Mouse (Mus musculus): ENCODE data around the gene Alpl. TPM values are rescaled to one million over a fixed set of nuclear protein-coding genes. Genes with fewer than 3 reads are reported as not detected.

The Alpl gene
- polyA plus RNA-seq, 1 experiment = 0.07 TPM

- Histone ChIP-seq H3K79me2 (ENCODE audit: control insufficient read depth, insufficient read depth) (no peaks in the 10 kb centered on the region), H3ac (ENCODE audit: control insufficient read depth, insufficient read length) (no peak overlapping the region), H3K36me3 (ENCODE audit: control insufficient read depth, insufficient read depth) (no peaks in the 10 kb centered on the region), H3K27me3 (ENCODE audit: control insufficient read depth, insufficient read depth, insufficient read length) (peaks cover 9% of the 10 kb centered on the region), H3K4me3 (no peak overlapping the region), H3K4me2 (ENCODE audit: low read depth) (no peak overlapping the region)
- TF ChIP-seq POLR2AphosphoS2 (IDR thresholded peaks at IDR 0.05; ENCODE audit: insufficient read length, low read depth) = no peak
- TF ChIP-seq CEBPB (IDR thresholded peaks at IDR 0.05; ENCODE audit: insufficient read depth, poor library complexity, severe bottlenecking) = no peak
- TF ChIP-seq MAX (IDR thresholded peaks at IDR 0.05; ENCODE audit: low read depth) = no peak
- no peak for TF ChIP-seq E2F4 (IDR thresholded peaks at IDR 0.05; ENCODE audit: insufficient read depth)
- TF ChIP-seq TCF3 (IDR thresholded peaks at IDR 0.05; ENCODE audit: insufficient read length, low read depth) = no peak
- no peak for TF ChIP-seq SRF (IDR thresholded peaks at IDR 0.05; ENCODE audit: control insufficient read depth, insufficient read length, low read depth)
- TF ChIP-seq MYOG (IDR thresholded peaks at IDR 0.05; ENCODE audit: control insufficient read depth in 1 of 3, insufficient read depth in 1 of 3, insufficient read length in 2 of 3, low read depth in 2 of 3) = no peak
- no peak for TF ChIP-seq REST (IDR thresholded peaks at IDR 0.05; ENCODE audit: insufficient read depth, insufficient read length)
- no peak for TF ChIP-seq USF1 (IDR thresholded peaks at IDR 0.05; ENCODE audit: low read depth)
- no peak for TF ChIP-seq MYOD1 (IDR thresholded peaks at IDR 0.05; ENCODE audit: control insufficient read depth in 1 of 3, insufficient read length in 2 of 3, low read depth in 2 of 3)
Observed at GRCm38 (mm10) chr4:137814140-137814539, 18.0 kb upstream of the Alpl start.

DNA sequence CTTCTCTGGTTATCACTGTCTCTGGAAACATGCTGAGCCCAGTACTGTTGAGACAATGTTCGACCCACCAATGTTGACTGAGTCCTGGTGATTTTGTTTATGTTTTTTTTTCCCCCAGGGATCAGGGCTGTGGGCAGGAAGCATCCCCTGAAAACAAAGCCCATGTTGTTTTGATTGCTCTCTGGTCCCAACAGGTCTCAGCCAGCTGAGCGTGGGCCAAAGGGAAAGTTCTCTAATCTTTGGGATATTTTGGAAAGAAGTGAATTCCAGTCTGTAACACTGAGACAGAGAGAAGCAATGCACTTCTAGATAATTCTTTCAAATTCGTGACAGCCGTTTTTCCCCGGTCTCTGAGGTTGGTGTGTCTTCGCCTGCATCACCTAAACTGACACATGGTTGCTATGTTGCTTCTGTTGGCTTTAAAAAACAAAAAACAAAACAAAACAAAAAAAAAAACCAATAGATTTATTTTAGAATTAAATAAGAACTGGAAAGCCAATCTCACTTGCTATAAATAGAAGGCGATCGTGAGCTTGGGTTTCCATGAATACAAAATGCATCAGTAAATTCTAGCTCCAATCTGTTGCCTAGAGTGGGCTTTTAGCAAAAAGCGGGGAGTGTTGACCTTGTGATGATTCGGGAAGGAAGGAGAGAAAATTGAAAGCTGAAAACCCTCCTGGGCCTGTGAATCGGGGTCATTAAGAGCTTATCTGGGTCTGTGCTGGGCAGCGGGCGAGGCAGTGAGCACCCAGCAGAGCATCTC, 16.9 kb upstream of the Alpl start:
- Histone ChIP-seq H3K36me3 (ENCODE audit: control insufficient read depth, insufficient read depth) (no peaks in the 10 kb centered on the region), H3K4me2 (ENCODE audit: low read depth) (no peak overlapping the region), H3K79me2 (ENCODE audit: control insufficient read depth, insufficient read depth) (no peaks in the 10 kb centered on the region), H3K4me3 (no peak overlapping the region), H3K27me3 (ENCODE audit: control insufficient read depth, insufficient read depth, insufficient read length) (peaks cover 9% of the 10 kb centered on the region), H3ac (ENCODE audit: control insufficient read depth, insufficient read length) (no peak overlapping the region)
- TF ChIP-seq MAX (IDR thresholded peaks at IDR 0.05; ENCODE audit: low read depth) (no peak), E2F4 (IDR thresholded peaks at IDR 0.05; ENCODE audit: insufficient read depth) (no peak), MYOD1 (IDR thresholded peaks at IDR 0.05; ENCODE audit: control insufficient read depth in 1 of 3, insufficient read length in 2 of 3, low read depth in 2 of 3) (no peak), REST (IDR thresholded peaks at IDR 0.05; ENCODE audit: insufficient read depth, insufficient read length) (no peak), TCF12 (IDR thresholded peaks at IDR 0.05; ENCODE audit: insufficient read depth, poor library complexity, severe bottlenecking) (no peak), POLR2AphosphoS2 (IDR thresholded peaks at IDR 0.05; ENCODE audit: insufficient read length, low read depth) (no peak), CEBPB (IDR thresholded peaks at IDR 0.05; ENCODE audit: insufficient read depth, poor library complexity, severe bottlenecking) (no peak)

- H3K27me3 ChIP-seq (ENCODE audit: control insufficient read depth, insufficient read depth, insufficient read length) = peaks cover 9% of the 10 kb centered on the region
- H3K36me3 ChIP-seq (ENCODE audit: control insufficient read depth, insufficient read depth) = no peaks in the 10 kb centered on the region
- H3K4me2 ChIP-seq (ENCODE audit: low read depth) = no peak overlapping the region
- no peak overlapping the region for H3ac ChIP-seq (ENCODE audit: control insufficient read depth, insufficient read length)
- no peak for TF ChIP-seq E2F4 (IDR thresholded peaks at IDR 0.05; ENCODE audit: insufficient read depth)
- no peak for TF ChIP-seq TCF12 (IDR thresholded peaks at IDR 0.05; ENCODE audit: insufficient read depth, poor library complexity, severe bottlenecking)
- no peak for TF ChIP-seq REST (IDR thresholded peaks at IDR 0.05; ENCODE audit: insufficient read depth, insufficient read length)
- TF ChIP-seq POLR2A (IDR thresholded peaks at IDR 0.05; ENCODE audit: insufficient read length, low read depth) = no peak
- TF ChIP-seq CEBPB (IDR thresholded peaks at IDR 0.05; ENCODE audit: insufficient read depth, poor library complexity, severe bottlenecking) = no peak
- no peak for TF ChIP-seq USF1 (IDR thresholded peaks at IDR 0.05; ENCODE audit: low read depth)
- TF ChIP-seq MYOG (IDR thresholded peaks at IDR 0.05; ENCODE audit: control insufficient read depth in 1 of 3, insufficient read depth in 1 of 3, insufficient read length in 2 of 3, low read depth in 2 of 3) = no peak
- TF ChIP-seq MYOD1 (IDR thresholded peaks at IDR 0.05; ENCODE audit: control insufficient read depth in 1 of 3, insufficient read length in 2 of 3, low read depth in 2 of 3) = no peak
- no peak overlapping the region for H3K4me3 ChIP-seq
- no peaks in the 10 kb centered on the region for H3K79me2 ChIP-seq (ENCODE audit: control insufficient read depth, insufficient read depth)
Observed at GRCm38 (mm10) chr4:137809999-137810398, 13.8 kb upstream of the Alpl start.

DNA sequence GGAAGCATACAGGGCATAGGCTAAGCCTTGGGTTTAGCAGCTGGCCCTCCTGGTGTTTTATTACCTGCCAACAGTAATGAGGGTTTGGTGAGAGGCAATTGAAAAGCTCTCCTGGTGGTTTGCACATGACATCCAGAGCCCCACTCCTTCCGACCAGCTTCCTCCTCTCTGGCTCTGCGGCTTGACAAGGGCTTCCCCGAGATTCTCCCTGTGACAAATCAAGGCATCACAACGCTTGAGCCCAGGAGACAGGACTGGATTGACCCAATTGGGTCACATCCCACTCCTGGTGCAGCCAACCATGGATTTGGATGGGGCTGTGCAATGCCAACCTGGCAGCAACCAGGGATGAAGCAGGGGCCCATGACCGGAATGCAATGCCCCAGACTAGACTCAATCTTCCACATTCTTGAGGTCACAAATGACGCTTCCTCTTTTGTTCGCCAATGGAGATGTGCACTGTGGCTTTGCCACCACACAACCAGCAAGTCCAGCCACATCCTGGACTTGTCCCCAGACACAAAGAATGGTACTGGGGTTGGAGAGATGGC, 11.2 kb upstream of the Alpl start:
- H3K4me2 ChIP-seq (ENCODE audit: low read depth) = no peak overlapping the region

More for the DNA sequence above, 11.2 kb upstream of the Alpl start:
- no peaks in the 10 kb centered on the region for H3K79me2 ChIP-seq (ENCODE audit: control insufficient read depth, insufficient read depth)
- H3K27me3 ChIP-seq (ENCODE audit: control insufficient read depth, insufficient read depth, insufficient read length) = peaks cover 9% of the 10 kb centered on the region
- no peak overlapping the region for H3ac ChIP-seq (ENCODE audit: control insufficient read depth, insufficient read length)
- H3K4me3 ChIP-seq = no peak overlapping the region
- H3K36me3 ChIP-seq (ENCODE audit: control insufficient read depth, insufficient read depth) = no peaks in the 10 kb centered on the region
- TF ChIP-seq CEBPB (IDR thresholded peaks at IDR 0.05; ENCODE audit: insufficient read depth, poor library complexity, severe bottlenecking) = no peak
- TF ChIP-seq TCF3 (IDR thresholded peaks at IDR 0.05; ENCODE audit: insufficient read length, low read depth) = no peak
- no peak for TF ChIP-seq MYOG (IDR thresholded peaks at IDR 0.05; ENCODE audit: control insufficient read depth in 1 of 3, insufficient read depth in 1 of 3, insufficient read length in 2 of 3, low read depth in 2 of 3)
- TF ChIP-seq USF1 (IDR thresholded peaks at IDR 0.05; ENCODE audit: low read depth) = no peak
- TF ChIP-seq MYOD1 (IDR thresholded peaks at IDR 0.05; ENCODE audit: control insufficient read depth in 1 of 3, insufficient read length in 2 of 3, low read depth in 2 of 3) = no peak
- TF ChIP-seq POLR2AphosphoS2 (IDR thresholded peaks at IDR 0.05; ENCODE audit: insufficient read length, low read depth) = no peak
- no peak for TF ChIP-seq REST (IDR thresholded peaks at IDR 0.05; ENCODE audit: insufficient read depth, insufficient read length)
- TF ChIP-seq E2F4 (IDR thresholded peaks at IDR 0.05; ENCODE audit: insufficient read depth) = no peak
- no peak for TF ChIP-seq POLR2A (IDR thresholded peaks at IDR 0.05; ENCODE audit: insufficient read length, low read depth)

Data from myocyte (in vitro differentiated cells).